Mouse (Mus musculus) urinary bladder, postnatal 4 days (tissue): ENCODE measurements around the gene Snd1.

Experiments
- DNase-seq, 2 experiments: peaks; one replicate each; pipeline ENCODE4 v3.0.0; 2021 to 2022; ENCODE audit warnings: low spot score in 2 of 2

Snd1 gene

DNA sequence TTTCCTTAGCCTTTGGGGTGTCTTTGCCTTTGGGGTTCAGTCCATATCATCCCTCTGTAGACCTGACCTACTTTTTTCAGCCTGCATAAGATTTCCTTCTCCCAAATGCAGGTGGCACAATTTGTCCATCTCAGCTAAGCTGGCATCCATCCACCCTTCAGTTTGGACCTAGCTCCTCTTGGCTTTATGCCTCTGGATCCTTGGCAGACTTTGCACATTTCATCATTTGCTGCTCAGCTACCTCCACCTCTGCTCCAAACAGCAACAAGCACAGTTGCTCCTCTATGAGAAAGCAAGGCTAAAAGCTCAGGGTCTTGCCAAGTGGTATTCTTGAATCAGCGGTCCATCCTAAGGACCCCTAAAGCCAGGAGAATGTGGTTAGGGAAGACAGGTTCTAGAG is 500.2 kb downstream of the Snd1 start:
- DNase-seq = no peak

DNA sequence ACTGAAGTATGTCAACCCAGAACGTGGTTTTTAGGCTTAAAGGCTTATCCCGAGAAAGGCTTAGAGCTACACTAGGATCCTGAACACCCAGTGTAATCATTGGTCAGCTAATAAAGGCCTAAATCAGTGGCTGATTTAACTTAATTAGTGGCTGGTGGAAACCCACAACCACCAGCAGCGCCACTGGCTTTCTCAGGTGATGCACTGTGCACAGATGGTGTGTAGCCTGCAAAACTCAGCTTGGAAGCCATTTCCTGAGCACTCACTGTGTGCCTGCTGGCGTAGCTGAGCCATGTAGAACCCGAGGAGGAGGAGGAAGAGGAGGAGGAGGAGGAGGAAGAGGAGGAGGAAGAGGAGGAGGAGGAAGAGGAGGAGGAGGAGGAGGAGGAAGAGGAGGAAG is 503.1 kb downstream of the Snd1 start:
- no peak for DNase-seq

DNA sequence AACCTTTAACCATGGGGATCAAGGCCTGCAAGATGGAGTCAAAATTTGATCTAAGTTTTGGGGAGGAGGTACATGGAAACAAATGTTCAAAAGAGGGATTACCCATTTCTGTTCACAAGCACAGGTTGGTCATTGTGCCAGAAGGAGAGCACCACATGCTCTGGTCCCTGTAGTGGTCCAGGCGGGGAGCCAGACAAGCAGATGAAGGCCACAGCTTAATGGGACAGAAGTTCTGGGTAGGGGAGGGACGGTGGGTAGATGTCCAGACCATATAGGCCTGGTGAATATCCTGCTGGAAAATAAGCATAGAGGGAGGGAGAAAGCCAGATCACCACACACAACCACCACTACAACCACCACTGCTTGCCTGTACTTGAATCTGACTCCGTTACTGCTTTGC is 503.9 kb downstream of the Snd1 start:
- DNase-seq = no peak

DNA sequence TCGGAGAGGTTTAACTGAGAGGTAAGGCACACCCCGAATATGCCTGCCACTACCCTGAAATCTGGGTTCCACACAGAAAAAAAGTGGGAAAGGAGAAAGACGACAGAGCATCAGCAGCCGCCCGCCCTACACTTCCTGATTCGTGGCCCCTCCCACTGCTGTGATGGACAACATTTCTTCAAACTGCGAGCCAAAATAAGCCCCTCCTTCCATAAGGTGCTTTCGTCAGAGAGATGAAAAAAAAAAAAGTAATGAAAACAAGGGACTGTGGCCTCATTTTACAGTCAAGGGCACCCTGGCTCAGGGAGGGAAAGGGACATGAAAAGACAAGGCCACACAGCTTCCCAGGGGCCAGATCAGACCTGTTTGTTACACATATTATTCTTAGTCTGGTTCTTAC is 504.6 kb downstream of the Snd1 start:
- DNase-seq = no peak

DNA sequence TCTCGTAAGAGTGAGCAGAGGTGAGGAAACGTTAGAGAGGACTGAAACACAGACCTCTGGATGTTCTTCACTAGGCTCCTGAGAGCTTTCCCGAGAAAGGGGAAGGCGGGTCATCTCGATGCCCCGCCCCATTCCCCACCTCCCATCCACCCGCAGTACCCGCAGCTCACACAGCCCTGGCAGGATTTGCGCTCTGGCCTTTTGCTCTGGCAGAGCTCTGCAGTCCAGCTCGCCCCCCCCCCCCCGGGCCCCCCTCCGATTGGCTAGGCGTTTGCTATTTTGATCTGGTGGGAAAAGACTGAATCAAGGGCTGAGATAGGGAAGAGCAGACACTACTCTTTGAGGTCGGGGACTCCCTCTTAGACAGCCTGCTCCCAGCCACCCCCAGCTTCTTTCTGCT is 505.3 kb downstream of the Snd1 start:
- no peak for DNase-seq

DNA sequence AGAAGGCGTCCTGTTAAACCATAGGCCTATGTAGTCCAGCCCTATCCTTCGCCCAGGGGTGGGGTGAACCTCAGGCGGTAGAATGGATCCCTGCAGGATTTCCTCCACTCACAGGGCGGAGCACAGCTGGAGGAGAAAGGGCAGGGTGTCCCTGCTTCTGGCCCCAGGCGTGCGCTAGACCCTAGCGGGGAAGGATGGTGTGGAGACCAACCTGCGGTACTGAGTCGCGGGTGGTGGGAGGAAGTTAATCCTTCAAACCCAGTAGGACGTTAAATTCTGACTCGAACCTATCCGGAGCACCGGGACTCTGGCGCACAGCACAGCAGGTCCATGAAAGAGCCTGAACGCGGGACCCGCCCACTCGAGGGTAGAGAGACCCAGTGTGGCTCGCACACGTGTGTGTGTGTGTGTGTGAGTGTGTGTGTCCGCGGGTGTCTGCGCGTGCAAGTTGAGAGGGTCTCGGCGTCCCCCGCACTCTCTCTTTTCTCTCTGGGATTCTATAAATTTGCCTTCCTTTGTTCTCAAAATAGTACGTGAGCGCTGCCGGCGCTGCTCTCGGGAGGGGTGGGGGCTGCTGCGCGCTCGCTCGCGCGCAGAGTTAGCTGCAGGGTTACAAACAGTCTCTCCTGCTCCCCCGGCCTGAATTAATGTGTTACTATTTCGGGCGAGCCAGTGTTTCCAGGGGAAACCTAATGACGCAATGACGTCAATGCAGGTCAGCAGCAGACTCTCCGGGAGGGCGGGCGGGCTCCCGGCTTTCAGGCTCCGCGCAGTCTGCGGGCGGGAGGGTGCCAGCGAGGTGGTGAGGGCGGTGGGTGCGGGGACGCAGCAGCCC is 506.0 kb downstream of the Snd1 start:
- no peak for DNase-seq

DNA sequence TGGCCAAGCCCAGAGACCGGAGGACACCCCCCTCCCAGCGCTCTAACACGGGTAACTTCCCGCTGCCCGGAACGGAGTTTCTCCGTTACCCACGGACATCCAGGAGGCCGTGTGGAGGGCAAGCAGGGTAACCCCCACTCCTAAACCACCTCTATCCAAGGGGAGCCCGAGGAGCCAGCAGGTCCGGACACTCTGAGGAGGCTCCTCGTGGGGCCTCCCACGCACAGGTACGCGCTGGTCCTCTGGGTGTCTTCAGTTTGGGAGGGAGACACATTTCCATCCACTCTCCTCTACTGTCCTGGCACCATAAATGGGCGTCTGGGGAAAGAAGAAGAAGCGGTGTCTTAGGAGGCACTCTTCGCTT is 506.6 kb downstream of the Snd1 start:
- DNase-seq = no peak

DNA sequence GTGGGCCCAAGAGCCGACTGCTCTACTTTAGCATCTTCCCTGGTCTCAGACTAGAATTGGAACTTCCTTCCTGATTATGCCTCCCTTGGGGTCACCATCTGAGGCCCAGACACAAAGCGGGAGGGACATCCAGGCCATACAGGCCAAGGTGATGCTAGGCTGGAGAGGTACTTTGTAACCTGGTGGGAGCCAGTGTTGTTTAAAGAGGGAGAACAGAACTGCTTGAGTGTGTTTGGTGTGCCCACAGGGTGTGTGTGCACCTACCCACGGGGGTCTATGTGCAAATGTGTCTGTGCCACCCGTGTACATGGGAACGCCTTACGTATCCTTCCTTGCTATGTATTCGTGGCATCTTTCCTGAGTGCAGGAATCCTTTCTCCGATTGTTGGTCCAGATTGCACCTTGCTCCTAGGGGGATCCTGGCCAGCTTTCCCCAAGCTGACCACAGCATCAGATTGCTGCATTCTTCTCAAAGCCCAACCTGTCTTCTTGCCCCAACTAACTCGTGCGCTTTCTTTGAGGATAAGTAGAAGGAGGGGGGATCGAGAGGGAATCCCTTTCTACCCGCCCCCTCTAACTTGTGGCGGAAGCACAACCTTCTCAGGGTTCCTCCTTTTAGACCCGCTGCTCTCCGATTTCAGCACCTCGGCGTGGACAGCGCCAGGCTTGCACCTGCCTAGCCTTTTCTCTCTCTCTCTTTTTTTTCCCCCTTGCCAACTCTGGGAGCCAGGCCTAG is 507.2 kb downstream of the Snd1 start:
- peak; percentile 39 to 86 for DNase-seq

DNA sequence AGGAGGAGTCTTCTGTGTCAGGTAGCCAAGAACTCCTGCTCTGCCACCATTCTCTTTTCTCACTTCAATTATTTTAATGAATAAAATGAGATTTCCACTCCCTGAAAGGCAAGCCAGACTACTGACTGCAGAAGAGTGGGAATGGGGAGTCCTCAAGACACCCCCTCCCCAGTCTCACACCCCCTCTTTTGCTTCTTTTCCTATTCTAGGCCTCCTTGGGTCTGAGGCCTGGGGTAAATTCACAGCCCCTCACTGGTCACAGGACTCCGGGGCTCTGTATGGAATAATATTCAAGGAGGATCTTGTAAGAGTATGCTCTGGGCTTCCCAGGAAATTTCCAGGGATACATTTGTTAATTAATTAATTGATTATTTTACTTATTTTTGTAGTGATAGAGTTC is 507.9 kb downstream of the Snd1 start:
- DNase-seq = no peak
